Mouse (Mus musculus): Measurements from ENCODE around the gene Nbea. TPM values are rescaled to one million over a fixed set of nuclear protein-coding genes. Genes with fewer than 3 reads are reported as not detected.

Gene Nbea
- polyA plus RNA-seq, 1 experiment from 2014 or later: 7.4 TPM

DNA sequence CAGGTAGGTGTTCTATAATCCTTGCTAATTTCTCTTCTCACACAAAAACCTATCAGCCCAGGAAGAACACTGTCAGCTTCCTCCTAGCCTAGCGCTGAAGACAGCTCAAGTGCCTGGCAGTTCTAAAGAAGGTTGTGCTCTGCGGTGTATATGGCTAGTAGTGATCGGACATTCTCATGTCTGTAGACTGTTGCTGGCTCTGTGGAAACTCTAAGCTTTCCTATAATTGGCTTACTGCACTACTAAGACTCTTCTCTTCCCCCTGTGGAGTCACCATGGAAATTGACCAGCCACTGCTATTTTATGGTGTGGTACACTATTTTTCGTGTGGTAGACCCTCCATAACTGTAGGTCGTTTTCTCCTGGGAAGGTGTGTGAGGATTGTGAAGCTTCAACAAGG, 441.3 kb downstream of the Nbea start:
- 69% methylated on average over 5 of the region's 5 CpGs for WGBS
- H3K36me3 ChIP-seq: no peaks in the 10 kb centered on the region
- no peaks in the 10 kb centered on the region for H3K27me3 ChIP-seq (ENCODE audit: insufficient read depth, poor library complexity, severe bottlenecking)
- H3K4me1 ChIP-seq: 0 out of 2 replicates have a peak, but pooled peaks cover 4% of the 10 kb centered on the region
- H3K9me3 ChIP-seq: no peaks in the 10 kb centered on the region
- no peak overlapping the region for H3K4me3 ChIP-seq
- no peak for DNase-seq (ENCODE audit: low spot score)
- H3K27ac ChIP-seq: no peak overlapping the region

- H3K36me3 ChIP-seq: no peaks in the 10 kb centered on the region
- 71% methylated on average over 6 of the region's 6 CpGs for whole genome bisulfite sequencing
- H3K27me3 ChIP-seq (ENCODE audit: insufficient read depth, poor library complexity, severe bottlenecking): no peaks in the 10 kb centered on the region
- DNase-seq (ENCODE audit: low spot score): no peak
- H3K27ac ChIP-seq: no peak overlapping the region
- H3K9me3 ChIP-seq: no peaks in the 10 kb centered on the region
- H3K4me3 ChIP-seq: no peak overlapping the region
- 0 out of 2 replicates have a peak, but pooled peaks cover 4% of the 10 kb centered on the region for H3K4me1 ChIP-seq
Measured at GRCm38 (mm10) chr3:55741428-55741827, 442.1 kb downstream of the Nbea start.

DNA sequence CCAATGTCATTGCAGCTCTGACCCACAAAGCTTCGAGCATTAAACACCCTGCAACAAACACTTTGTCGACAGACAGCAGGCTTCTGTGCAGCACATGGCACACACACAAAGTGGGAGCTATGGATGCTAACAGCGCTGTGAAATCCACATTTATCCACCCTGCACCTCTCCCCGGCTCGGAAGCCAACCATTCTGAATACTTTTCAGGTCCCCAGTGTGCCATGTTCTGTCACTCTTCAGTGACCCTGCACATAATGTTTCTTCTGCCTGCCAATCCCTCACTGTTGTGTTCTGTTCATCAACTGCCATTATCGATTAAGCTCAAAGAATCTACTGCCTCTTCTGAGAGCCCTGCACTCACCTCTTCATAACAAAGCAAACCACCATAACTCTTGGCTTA, 449.8 kb downstream of the Nbea start:
- 80% methylated on average over 6 of the region's 6 CpGs for WGBS
- H3K27ac ChIP-seq: no peak overlapping the region

GRCm38 (mm10) chr3:55730549-55730948, 453.0 kb downstream of the Nbea start:
- no peaks in the 10 kb centered on the region for H3K4me1 ChIP-seq
- no peaks in the 10 kb centered on the region for H3K9me3 ChIP-seq
- DNase-seq (ENCODE audit: low spot score): no peak
- no peaks in the 10 kb centered on the region for H3K36me3 ChIP-seq
- no peaks in the 10 kb centered on the region for H3K27me3 ChIP-seq (ENCODE audit: insufficient read depth, poor library complexity, severe bottlenecking)
- H3K4me3 ChIP-seq: no peak overlapping the region
- no peak overlapping the region for H3K27ac ChIP-seq
- 66% methylated on average over 5 of the region's 5 CpGs for WGBS

More for the DNA sequence above, 449.8 kb downstream of the Nbea start:
- H3K4me1 ChIP-seq: no peaks in the 10 kb centered on the region
- DNase-seq (ENCODE audit: low spot score): peak; percentile 64
- H3K27me3 ChIP-seq (ENCODE audit: insufficient read depth, poor library complexity, severe bottlenecking): no peaks in the 10 kb centered on the region
- H3K9me3 ChIP-seq: no peaks in the 10 kb centered on the region
- no peak overlapping the region for H3K4me3 ChIP-seq
- H3K36me3 ChIP-seq: no peaks in the 10 kb centered on the region

DNA sequence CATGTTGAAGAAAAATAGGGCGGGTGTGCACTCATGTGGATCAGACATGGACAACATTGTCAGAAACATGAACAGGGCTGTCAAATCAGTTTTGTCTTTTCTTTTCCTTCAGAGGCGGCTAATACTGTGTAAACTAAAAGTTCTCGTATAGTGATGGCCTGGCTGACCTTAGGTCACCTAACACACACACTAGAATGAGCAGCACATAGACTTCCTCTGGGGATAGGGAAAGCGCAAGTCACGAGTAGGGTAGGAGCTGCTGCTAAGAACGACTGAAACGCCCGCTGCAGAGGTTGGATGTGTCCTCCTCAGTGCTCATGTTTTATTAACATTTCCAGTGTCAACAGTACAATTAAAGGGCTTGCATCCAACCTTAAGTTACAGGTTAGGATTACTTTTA, 453.4 kb downstream of the Nbea start:
- Histone ChIP-seq H3K36me3 (no peaks in the 10 kb centered on the region), H3K9me3 (no peaks in the 10 kb centered on the region), H3K4me1 (no peaks in the 10 kb centered on the region), H3K27me3 (ENCODE audit: insufficient read depth, poor library complexity, severe bottlenecking) (no peaks in the 10 kb centered on the region), H3K4me3 (no peak overlapping the region), H3K27ac (no peak overlapping the region)
- no peak for DNase-seq (ENCODE audit: low spot score)
- WGBS: 71% methylated on average over 8 of the region's 8 CpGs

DNA sequence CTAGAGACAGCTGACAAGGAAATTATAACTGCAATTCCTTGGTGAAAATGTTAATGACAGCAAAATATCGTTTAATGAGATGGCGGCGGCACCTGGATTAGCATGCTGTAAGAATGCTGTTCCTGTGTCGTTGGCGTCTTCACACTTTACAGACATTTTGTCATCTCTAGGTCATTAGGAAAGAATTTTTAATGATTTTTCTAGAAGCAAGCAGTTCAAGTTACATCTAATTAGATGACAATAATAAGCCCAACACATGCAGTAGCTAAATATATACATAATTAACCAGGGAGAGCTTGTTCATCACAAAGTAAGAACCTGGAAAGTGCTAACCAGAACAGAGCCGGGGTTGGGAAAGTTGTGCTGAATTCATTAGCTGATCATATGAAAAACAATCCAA, 469.2 kb downstream of the Nbea start:
- no peaks in the 10 kb centered on the region; the same call in 1 of the 2 replicates for H3K36me3 ChIP-seq
- no peak for DNase-seq (ENCODE audit: low spot score)
- 87% methylated on average over 6 of the region's 6 CpGs for WGBS
- H3K4me1 ChIP-seq: 0 out of 2 replicates have a peak, but pooled peaks cover 6% of the 10 kb centered on the region
- no peak overlapping the region for H3K27ac ChIP-seq
- H3K4me3 ChIP-seq: no peak overlapping the region
- no peaks in the 10 kb centered on the region for H3K27me3 ChIP-seq (ENCODE audit: insufficient read depth, poor library complexity, severe bottlenecking)
- no peaks in the 10 kb centered on the region for H3K9me3 ChIP-seq

DNA sequence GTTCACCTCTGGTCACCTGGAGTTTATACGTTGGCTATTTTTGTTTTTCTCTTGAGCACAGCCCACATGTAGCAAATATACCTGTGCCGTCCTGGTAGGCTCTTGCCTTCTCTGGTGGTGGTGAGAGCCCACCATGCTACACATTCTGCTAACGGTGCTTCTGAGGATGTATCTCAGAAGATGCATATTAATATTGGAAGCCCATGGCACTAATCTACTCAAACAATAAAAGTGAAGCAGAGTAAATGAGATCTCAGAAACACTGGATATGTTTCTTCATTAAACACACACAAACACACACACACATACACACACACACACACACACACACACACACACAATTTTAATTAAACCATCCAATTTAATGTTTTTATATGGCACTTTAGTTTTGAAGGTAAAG, 469.6 kb downstream of the Nbea start:
- Histone ChIP-seq H3K27me3 (ENCODE audit: insufficient read depth, poor library complexity, severe bottlenecking) (no peaks in the 10 kb centered on the region), H3K4me3 (no peak overlapping the region)
- WGBS: 85% methylated on average over 3 of the region's 3 CpGs

GRCm38 (mm10) chr3:55710300-55710699, 473.2 kb downstream of the Nbea start:
- no peaks in the 10 kb centered on the region for H3K4me1 ChIP-seq
- 82% methylated on average over 4 of the region's 4 CpGs for WGBS
- DNase-seq (ENCODE audit: low spot score): peak; percentile 7
- peaks cover 2% of the 10 kb centered on the region; the same call in 1 of the 2 replicates for H3K36me3 ChIP-seq
- no peaks in the 10 kb centered on the region for H3K27me3 ChIP-seq (ENCODE audit: insufficient read depth, poor library complexity, severe bottlenecking)
- H3K27ac ChIP-seq: no peak overlapping the region
- no peaks in the 10 kb centered on the region for H3K9me3 ChIP-seq
- no peak overlapping the region for H3K4me3 ChIP-seq

More for the DNA sequence above, 469.6 kb downstream of the Nbea start:
- 0 out of 2 replicates have a peak, but pooled peaks cover 6% of the 10 kb centered on the region for H3K4me1 ChIP-seq
- no peak for DNase-seq (ENCODE audit: low spot score)
- peaks cover under 1% of the 10 kb centered on the region; the same call in 1 of the 2 replicates for H3K36me3 ChIP-seq
- no peak overlapping the region for H3K27ac ChIP-seq
- no peaks in the 10 kb centered on the region for H3K9me3 ChIP-seq

DNA sequence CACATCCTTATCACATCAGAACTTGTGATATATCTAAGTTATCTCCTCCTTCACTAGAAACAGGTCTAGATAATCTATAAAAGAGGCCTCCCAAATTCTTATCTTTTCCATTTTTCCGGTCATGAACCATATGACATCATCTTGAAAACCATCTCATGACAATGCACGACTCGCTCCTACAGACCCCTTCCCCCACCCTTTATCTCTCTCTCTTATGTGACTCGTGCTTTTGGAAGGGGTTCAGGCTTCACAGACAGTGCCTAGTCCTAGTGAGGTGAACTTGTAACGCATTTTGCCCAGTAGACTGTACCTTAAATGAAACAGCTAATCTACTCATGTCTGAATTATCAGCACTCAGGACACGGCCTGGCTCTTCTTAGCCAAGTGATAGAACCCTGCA, 481.9 kb downstream of the Nbea start:
- WGBS: 34% methylated on average over 6 of the region's 6 CpGs
- Histone ChIP-seq H3K4me1 (peaks cover 11% of the 10 kb centered on the region; the same call in 1 of the 2 replicates), H3K27ac (no peak overlapping the region), H3K36me3 (no peaks in the 10 kb centered on the region), H3K9me3 (no peaks in the 10 kb centered on the region), H3K4me3 (no peak overlapping the region), H3K27me3 (ENCODE audit: insufficient read depth, poor library complexity, severe bottlenecking) (no peaks in the 10 kb centered on the region)
- peak; percentile 41 for DNase-seq (ENCODE audit: low spot score)

- WGBS: 92% methylated on average over 2 of the region's 2 CpGs
- Histone ChIP-seq H3K9me3 (no peaks in the 10 kb centered on the region), H3K4me3 (no peak overlapping the region), H3K27ac (no peak overlapping the region), H3K4me1 (peaks cover 11% of the 10 kb centered on the region; the same call in 1 of the 2 replicates), H3K36me3 (no peaks in the 10 kb centered on the region), H3K27me3 (ENCODE audit: insufficient read depth, poor library complexity, severe bottlenecking) (no peaks in the 10 kb centered on the region)
- no peak for DNase-seq (ENCODE audit: low spot score)
Measured at GRCm38 (mm10) chr3:55697174-55697573, 486.3 kb downstream of the Nbea start.

- WGBS: 61% methylated on average over 4 of the region's 4 CpGs
- no peak for DNase-seq (ENCODE audit: low spot score)
- no peaks in the 10 kb centered on the region for H3K27me3 ChIP-seq (ENCODE audit: insufficient read depth, poor library complexity, severe bottlenecking)
Measured at GRCm38 (mm10) chr3:55693073-55693472, 490.4 kb downstream of the Nbea start.

GRCm38 (mm10) chr3:55688098-55688497, 495.4 kb downstream of the Nbea start:
- H3K27ac ChIP-seq: no peak overlapping the region
- no peak for DNase-seq (ENCODE audit: low spot score)
- WGBS: 50% methylated on average over 1 of the region's 1 CpGs
- no peaks in the 10 kb centered on the region for H3K9me3 ChIP-seq
- no peaks in the 10 kb centered on the region for H3K27me3 ChIP-seq (ENCODE audit: insufficient read depth, poor library complexity, severe bottlenecking)
- H3K4me3 ChIP-seq: no peak overlapping the region
- H3K4me1 ChIP-seq: peaks cover 13% of the 10 kb centered on the region
- H3K36me3 ChIP-seq: no peaks in the 10 kb centered on the region

More at GRCm38 (mm10) chr3:55693073-55693472, 490.4 kb downstream of the Nbea start:
- Histone ChIP-seq H3K4me3 (no peak overlapping the region), H3K36me3 (no peaks in the 10 kb centered on the region), H3K4me1 (no peaks in the 10 kb centered on the region), H3K27ac (no peak overlapping the region), H3K9me3 (no peaks in the 10 kb centered on the region)

DNA sequence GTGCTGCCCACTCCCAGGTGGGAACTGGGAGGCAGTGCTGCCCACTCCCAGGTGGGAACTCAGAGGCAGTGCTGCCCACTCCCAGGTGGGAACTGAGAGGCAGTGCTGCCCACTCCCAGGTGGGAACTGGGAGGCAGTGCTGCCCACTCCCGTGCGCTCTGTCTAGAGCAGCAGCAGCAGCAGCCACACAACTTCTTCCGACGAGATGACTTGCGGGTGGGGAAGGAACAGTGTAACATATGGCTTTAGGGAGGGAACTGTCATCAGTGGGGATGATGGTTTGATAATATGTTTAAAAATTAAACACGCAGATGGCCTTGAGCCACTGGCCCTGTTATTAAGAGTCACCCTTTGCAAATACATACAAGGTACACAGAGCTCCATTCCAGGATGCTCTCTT, 496.5 kb downstream of the Nbea start:
- Histone ChIP-seq H3K4me3 (no peak overlapping the region), H3K27ac (no peak overlapping the region), H3K36me3 (no peaks in the 10 kb centered on the region), H3K27me3 (ENCODE audit: insufficient read depth, poor library complexity, severe bottlenecking) (no peaks in the 10 kb centered on the region), H3K4me1 (peaks cover 13% of the 10 kb centered on the region), H3K9me3 (no peaks in the 10 kb centered on the region)
- no peak for DNase-seq (ENCODE audit: low spot score)
- 78% methylated on average over 6 of the region's 6 CpGs for WGBS

GRCm38 (mm10) chr3:55685627-55686026, 497.9 kb downstream of the Nbea start:
- no peak for DNase-seq (ENCODE audit: low spot score)
- H3K4me1 ChIP-seq: peaks cover 13% of the 10 kb centered on the region
- H3K27ac ChIP-seq: no peak overlapping the region
- no peaks in the 10 kb centered on the region for H3K27me3 ChIP-seq (ENCODE audit: insufficient read depth, poor library complexity, severe bottlenecking)
- H3K4me3 ChIP-seq: no peak overlapping the region
- H3K9me3 ChIP-seq: no peaks in the 10 kb centered on the region
- 82% methylated on average over 6 of the region's 6 CpGs for WGBS
- H3K36me3 ChIP-seq: no peaks in the 10 kb centered on the region
